Mouse (Mus musculus) embryo, embryonic 10.5 days (tissue): ENCODE results near the gene Esyt1.
"Not testable (repeated sequence)": the region's sequence is repeated elsewhere in the genome, so short reads cannot be mapped to it uniquely, and the experiment has no call there.

Experiments
- DNase-seq: peaks from one replicate; pipeline ENCODE4 v3.0.0-alpha.2; 2015; ENCODE audit warnings: low spot score

The Esyt1 gene

GRCm38 (mm10) chr10:128504641-128505370, 20.9 kb downstream of the Esyt1 start:
- DNase-seq: no peak

GRCm38 (mm10) chr10:128504012-128504411, 21.7 kb downstream of the Esyt1 start:
- no peak for DNase-seq

GRCm38 (mm10) chr10:128503532-128503931, 22.1 kb downstream of the Esyt1 start:
- no peak for DNase-seq

DNA sequence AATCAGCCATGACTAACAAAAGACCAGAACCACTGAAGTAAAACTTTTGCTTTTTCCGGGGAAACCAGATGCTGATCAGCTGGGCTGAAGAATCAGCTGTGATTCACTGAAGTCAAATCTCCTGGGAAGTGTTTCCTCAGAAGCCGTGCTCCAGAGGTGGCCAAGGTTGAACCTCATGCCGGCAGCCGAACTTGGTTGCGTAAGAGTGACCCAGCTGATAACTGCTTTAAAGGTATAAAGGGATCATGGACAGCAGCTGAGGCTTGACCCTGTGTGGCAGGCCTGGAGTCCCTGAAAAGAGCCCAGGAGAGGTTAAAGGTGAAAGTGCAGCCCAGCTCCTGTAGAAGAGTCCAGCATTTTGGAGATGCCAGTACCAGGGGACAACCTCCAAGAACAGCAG, 23.3 kb downstream of the Esyt1 start:
- DNase-seq: no peak

GRCm38 (mm10) chr10:128499116-128499671, 26.5 kb downstream of the Esyt1 start:
- peak; percentile 70 for DNase-seq

GRCm38 (mm10) chr10:128498590-128498989, 27.1 kb downstream of the Esyt1 start, which contains the start of gene Myl6b:
Gene Myl6b (minus strand): TSS chr10:128498685.
- peak; percentile 98 for DNase-seq

DNA sequence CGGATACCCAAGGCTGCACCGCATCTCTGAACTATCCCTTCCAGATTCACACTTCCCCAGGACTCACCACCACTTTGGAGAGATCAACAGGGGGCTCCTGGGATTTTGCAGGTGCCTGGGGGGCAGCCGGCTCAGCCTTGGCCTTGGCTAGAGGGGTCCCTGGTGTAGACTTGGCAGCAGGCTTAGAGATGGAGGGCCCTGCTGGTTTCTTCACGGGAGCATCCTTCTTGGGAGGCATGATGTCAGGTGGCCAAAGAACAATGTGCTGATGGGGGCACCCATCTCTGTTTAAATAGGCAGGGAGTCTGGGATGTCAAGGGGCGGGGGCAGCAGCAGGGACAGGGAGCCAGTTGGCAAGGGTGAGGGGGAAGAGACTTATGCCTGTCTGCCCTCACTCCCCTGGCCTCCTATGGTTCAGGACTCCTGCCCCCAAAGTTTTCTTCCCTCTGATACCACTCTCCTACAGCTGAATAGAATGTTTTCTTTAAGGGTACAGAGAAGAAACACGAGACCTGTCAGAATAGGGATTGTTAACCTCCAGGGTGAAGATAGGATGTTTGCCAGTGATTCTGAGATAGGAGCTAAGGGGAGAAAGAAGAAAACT, 28.4 kb downstream of the Esyt1 start:
- no peak for DNase-seq

- no peak for DNase-seq
These were observed 29.1 kb downstream of the Esyt1 start for GRCm38 (mm10) chr10:128496509-128497077.

DNA sequence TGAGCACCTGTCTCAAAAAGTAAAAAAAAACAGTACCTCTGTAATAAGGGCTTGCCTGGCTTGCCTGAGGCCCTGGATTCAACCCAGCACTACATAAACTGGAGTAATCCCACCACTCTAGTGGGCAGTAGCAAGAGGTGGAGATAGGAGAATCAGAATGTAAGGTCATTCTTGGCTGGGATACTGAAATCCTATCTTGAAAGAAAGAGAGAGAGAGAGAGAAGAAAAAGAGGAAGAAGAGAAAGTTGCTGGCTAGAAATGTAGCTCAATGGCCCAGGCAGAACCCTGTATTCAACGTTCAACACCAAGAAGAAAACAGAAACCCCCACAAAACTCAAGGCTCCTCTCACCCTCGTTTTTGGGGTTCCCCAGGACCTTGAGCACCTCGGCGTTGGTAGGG, 29.8 kb downstream of the Esyt1 start:
- DNase-seq: no peak

DNA sequence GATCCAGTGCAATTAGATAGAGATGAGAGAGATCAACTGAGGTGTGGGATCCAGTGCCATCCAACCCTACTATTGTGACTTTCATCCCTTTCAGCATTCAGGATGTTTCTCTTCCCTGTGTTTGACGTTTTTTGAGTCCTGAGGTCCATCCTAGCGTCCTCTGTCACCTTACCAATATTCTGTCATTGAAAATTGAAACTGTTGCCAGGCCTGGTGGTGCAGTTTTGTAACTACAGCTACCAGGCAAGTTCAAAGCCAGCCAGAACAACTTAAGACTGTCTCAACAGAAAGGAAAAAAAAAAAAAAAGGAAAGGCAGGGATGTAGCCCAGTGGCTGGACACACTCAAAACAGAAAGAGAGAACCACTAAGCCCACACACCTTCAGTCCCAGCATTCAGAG, 30.4 kb downstream of the Esyt1 start:
- DNase-seq: no peak

DNA sequence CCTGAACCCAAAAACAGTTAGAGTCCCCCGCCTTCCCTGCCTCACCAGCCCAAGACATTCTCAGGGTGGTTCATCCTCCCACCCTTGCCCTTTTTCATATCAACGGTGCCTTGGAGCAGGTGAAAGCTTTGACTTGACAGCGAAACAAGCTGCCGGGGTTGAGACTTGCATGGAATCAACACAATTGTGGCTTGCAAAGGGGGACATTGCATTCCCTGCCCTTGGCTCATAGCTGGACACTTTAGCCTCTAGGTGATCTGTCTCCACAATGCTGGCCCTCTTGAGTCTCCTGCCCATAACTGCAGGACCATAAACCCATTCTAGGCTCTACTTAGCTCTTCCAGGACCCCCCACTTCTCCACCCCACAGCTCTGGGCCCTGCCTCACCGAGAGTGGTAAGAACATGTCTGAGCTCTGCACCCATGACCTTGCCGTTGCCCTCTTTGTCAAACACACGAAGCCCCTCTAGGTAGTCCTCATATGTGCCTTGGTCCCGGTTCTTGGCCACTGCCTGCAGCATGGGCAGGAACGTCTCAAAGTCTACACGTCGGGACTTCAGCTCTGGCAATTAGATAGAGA, 30.9 kb downstream of the Esyt1 start:
- DNase-seq: no peak

GRCm38 (mm10) chr10:128493695-128494666, 31.7 kb downstream of the Esyt1 start, which contains the start of gene Myl6:
Gene Myl6 (minus strand): TSS chr10:128494145.
- peak; percentile 100 for DNase-seq

DNA sequence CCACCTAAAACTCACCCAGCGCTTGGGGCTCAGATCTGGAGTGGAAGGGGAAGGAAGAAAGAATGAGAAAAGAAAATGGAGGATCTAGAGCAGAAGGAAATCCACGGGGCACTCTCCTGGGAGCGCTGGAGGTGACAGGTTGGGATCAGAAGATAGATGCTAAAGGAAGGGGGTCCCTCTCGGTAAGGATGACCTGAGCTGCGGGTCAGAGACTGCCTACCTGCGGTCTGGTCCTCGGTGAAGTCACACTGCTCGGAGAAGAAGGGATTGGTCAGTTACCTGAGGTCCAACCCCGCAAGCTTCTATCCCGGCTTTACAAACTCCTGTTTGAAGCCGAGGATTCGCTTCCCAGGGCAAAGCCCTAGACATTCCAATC, 32.4 kb downstream of the Esyt1 start:
- no peak for DNase-seq

DNA sequence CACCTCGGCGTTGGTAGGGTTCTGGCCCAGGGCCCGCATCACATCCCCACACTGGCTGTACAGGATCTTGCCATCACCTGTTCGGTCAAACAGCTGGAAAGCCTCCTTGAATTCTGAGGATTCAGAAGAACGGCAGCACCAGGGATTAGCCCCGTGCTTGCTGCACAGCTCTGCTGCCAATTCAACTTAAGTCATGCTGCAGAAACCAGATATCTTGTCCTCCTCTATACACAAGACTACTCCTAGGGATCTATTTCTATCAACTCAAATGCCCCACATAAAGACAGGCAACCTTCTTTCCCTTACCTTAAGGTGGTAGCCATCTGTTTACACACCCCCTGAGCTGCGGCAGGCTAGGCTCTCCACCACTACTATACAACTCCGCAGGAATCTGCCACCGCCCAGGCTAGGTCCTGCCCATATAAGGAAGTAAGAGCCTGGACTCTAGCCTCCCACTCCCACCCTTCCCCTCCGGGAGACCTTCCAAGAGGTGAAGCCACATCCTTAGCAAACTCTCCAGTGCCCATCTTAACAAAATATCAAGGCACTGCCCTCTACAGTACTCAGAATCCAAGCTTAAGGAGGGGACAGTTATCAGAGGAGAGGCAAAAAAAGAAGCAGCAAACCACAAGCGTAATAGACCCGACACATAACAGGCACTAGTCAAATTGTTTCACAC, 32.9 kb downstream of the Esyt1 start:
- peak; percentile 78 for DNase-seq

DNA sequence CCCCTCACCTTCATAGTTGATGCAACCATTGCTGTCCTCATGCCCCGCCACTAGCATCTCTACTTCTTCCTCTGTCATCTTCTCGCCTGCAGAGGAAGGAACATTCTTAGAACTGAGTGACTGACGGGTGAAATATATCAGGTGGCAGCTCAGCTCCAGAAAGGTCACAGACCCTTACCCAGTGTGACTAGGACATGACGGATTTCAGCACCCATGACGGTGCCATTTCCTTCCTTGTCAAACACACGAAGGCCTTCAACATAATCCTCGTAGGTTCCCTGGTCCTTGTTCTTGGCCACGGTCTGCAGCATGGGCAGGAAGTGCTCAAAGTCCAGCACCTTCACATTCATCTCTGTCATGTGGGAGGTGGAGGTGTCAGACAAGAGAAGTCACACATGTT, 33.6 kb downstream of the Esyt1 start:
- DNase-seq: not testable (repeated sequence)

DNA sequence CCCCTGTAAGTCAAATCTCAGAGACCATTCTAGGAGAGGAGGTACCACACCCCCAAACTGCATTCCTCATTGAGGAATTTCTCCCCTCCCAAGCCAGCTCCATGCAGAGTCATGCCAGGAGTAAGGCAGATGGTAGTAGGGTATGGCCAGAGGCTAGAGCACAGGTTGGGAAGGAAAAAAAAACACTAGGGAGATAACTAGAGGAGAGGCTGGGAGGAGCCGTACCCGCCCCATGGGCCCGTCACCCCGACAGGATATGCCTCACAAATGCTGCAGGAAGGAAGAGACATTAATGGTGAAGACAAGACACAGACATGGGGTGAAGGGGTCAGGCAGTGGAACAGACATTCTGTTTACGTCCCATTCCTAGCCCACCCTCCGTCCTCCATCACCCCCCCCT, 34.2 kb downstream of the Esyt1 start:
- no peak for DNase-seq

GRCm38 (mm10) chr10:128490912-128491311, 34.8 kb downstream of the Esyt1 start:
- no peak for DNase-seq

GRCm38 (mm10) chr10:128490232-128490631, 35.4 kb downstream of the Esyt1 start:
- no peak for DNase-seq

GRCm38 (mm10) chr10:128489785-128490184, 35.9 kb downstream of the Esyt1 start:
- no peak for DNase-seq

DNA sequence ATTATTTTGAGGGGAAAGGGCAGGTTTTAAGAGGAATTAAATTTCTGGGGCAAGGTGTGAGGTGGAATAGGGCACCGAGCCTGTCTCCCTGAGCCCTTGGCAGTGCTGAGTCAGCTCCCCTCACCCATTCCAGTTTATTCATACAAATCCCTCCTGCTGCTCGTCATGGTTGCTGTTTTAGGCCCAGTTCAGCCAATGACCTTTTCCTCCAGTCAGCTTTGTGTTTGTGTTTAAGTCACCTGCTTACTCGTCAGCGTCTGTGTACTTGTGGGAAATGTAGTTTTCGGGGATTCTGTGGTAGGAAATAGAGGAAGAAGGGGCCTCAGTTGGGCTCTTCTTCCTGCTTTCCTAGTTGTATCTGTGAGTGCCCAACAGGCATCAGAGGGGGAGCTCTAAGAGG, 36.3 kb downstream of the Esyt1 start:
- DNase-seq: no peak

GRCm38 (mm10) chr10:128488776-128489175, 36.9 kb downstream of the Esyt1 start:
- no peak for DNase-seq
